Mouse (Mus musculus) thymus, adult 2 months (tissue): ENCODE data around the gene Tmem213.

ENCODE experiments used
- CTCF ChIP-seq: fragments of 200-500 bp; IDR thresholded peaks from 2 replicates; pipeline ENCODE4 v1.5.1; 2012; ENCODE audit warnings: mild to moderate bottlenecking, control low read depth, low read length, moderate library complexity, borderline replicate concordance; ENCODE audit not compliant: control insufficient read depth, poor library complexity, insufficient read depth; ENCODE audit errors: extremely low read depth
- POLR2A ChIP-seq: fragments of 200-500 bp; IDR thresholded peaks from 2 replicates; pipeline ENCODE4 v1.6.1; 2012; ENCODE audit warnings: mild to moderate bottlenecking, low read length, control low read depth, moderate library complexity; ENCODE audit not compliant: control insufficient read depth, poor library complexity, insufficient read depth; ENCODE audit errors: extremely low read depth

GRCm38 (mm10) chr6:38087242-38088026 is 21.6 kb upstream of the Tmem213 start:
- TF ChIP-seq POLR2A (no peak), CTCF (no peak)
